Mouse (Mus musculus) NIH3T3 (cell line): ENCODE results near the gene Grin2d.

Source experiments
- DNase-seq: peaks from one replicate; pipeline ENCODE4 v3.0.0-alpha.2; 2012; ENCODE audit warnings: low read depth

The Grin2d gene

GRCm38 (mm10) chr7:45805941-45806340, 72.2 kb downstream of the Grin2d start:
- DNase-seq = peak; percentile 14

- DNase-seq = peak; percentile 77
These were observed 75.6 kb downstream of the Grin2d start for GRCm38 (mm10) chr7:45802551-45802950.

GRCm38 (mm10) chr7:45801348-45801747, 76.8 kb downstream of the Grin2d start:
- DNase-seq = peak; percentile 97

GRCm38 (mm10) chr7:45800546-45801204, 77.5 kb downstream of the Grin2d start:
- DNase-seq = peak; percentile 24

GRCm38 (mm10) chr7:45800001-45800400, 78.2 kb downstream of the Grin2d start:
- DNase-seq = no peak

GRCm38 (mm10) chr7:45798931-45799330, 79.2 kb downstream of the Grin2d start:
- DNase-seq = no peak

- DNase-seq = no peak
These were observed 79.7 kb downstream of the Grin2d start for GRCm38 (mm10) chr7:45798511-45798836.

- no peak for DNase-seq
These were observed 80.3 kb downstream of the Grin2d start for GRCm38 (mm10) chr7:45797661-45798510.

GRCm38 (mm10) chr7:45796950-45797349, 81.2 kb downstream of the Grin2d start:
- DNase-seq = no peak

- no peak for DNase-seq
These were observed 83.2 kb downstream of the Grin2d start for GRCm38 (mm10) chr7:45794971-45795370.

GRCm38 (mm10) chr7:45793969-45794585, 84.1 kb downstream of the Grin2d start:
- no peak for DNase-seq

- DNase-seq = no peak
These were observed 84.9 kb downstream of the Grin2d start for GRCm38 (mm10) chr7:45793240-45793639.

- no peak for DNase-seq
These were observed 86.3 kb downstream of the Grin2d start for GRCm38 (mm10) chr7:45791756-45792490.

- DNase-seq = no peak
These were observed 87.5 kb downstream of the Grin2d start for GRCm38 (mm10) chr7:45790721-45791120.

GRCm38 (mm10) chr7:45787642-45788041, 90.5 kb downstream of the Grin2d start:
- no peak for DNase-seq

- no peak for DNase-seq
These were observed 91.3 kb downstream of the Grin2d start for GRCm38 (mm10) chr7:45786661-45787413.

GRCm38 (mm10) chr7:45786136-45786578, 92.0 kb downstream of the Grin2d start:
- DNase-seq = no peak

GRCm38 (mm10) chr7:45785388-45786135, 92.6 kb downstream of the Grin2d start:
- no peak for DNase-seq

- no peak for DNase-seq
These were observed 93.4 kb downstream of the Grin2d start, which contains the start of gene Sult2b1 for GRCm38 (mm10) chr7:45784524-45785372. TSS of gene Sult2b1 (minus strand) at chr7:45784669.
